Comparison of ENCODE assay signal across 18 mouse cellular contexts in genomic region chr3:52929827-52930605, GRCm38 (mm10).
DNase-seq lines count a peak whose midpoint lies in the region; ATAC-seq and TF ChIP-seq lines count a peak whose summit lies in the region.
"Had no signal": no experiment of that assay in that cellular context is flagged by ENCODE, and none has a peak within 500 bp of the region (broad histone marks: within the 10 kb centered on the region; RNA-seq: fewer than 3 reads in every experiment).

No protein-coding gene starts in this region.

- peak; percentile 84 for DNase-seq in CD4-positive helper T cell, adult 2 months (ENCODE audit: low read depth, low spot score)
- peak; percentile 62 for DNase-seq in CH12.LX (ENCODE audit: extremely low read depth)
- peak; percentile 63 for DNase-seq in thymus, adult 2 months
- no peak for DNase-seq in heart, adult 2 months
- no peak for DNase-seq in heart, adult 9 months (ENCODE audit: low spot score in 2 of 2)
- no peak for DNase-seq in kidney, postnatal 14 days
- no peak for DNase-seq in gastrocnemius, adult 8-10 months (ENCODE audit: low spot score in 2 of 2)
- DNase-seq: adrenal gland, adult 2 months; cerebellum, adult 18-20 months; gastrocnemius, adult 2 months had no signal

- dilution Hi-C loops in CH12.LX (cut with MboI; ENCODE audit: extremely low pct_ligation_motif_present, extremely low pct_unique_long_range_greater_than_20kb, low sequenced_read_pairs) = no loop called here

- no peaks in the 10 kb centered on the region for H3K9me3 ChIP-seq in CH12.LX (replicated peaks; ENCODE audit: low read length)
- H3K9me3 ChIP-seq: intestine, embryonic 15.5 days; midbrain, embryonic 10.5 days had no signal

- H3K27me3 ChIP-seq in CH12.LX (replicated peaks) = no peaks in the 10 kb centered on the region
- H3K27me3 ChIP-seq in thymus, adult 2 months (ENCODE audit: control insufficient read depth, insufficient read depth, low read length) = no peaks in the 10 kb centered on the region
- H3K27me3 ChIP-seq in heart, adult 2 months (ENCODE audit: control insufficient read depth, insufficient read depth, low read length) = no peaks in the 10 kb centered on the region
- H3K27me3 ChIP-seq: intestine, embryonic 15.5 days had no signal

- TF ChIP-seq RAD21 in CH12.LX (IDR thresholded peaks at IDR 0.05; ENCODE audit: low read depth, low read length) = no peak

- no peaks in the 10 kb centered on the region for H3K79me2 ChIP-seq in CH12.LX (replicated peaks; ENCODE audit: control insufficient read depth, extremely low read depth, insufficient read depth, poor library complexity, severe bottlenecking)
- H3K79me2 ChIP-seq in heart, adult 2 months (replicated peaks; ENCODE audit: control insufficient read depth, insufficient read depth, low read length) = no peaks in the 10 kb centered on the region

- peaks cover 4 to 19% of the 10 kb centered on the region in 2 experiments for H3K4me1 ChIP-seq in CH12.LX (ENCODE audit: control insufficient read depth in 1 of 2, insufficient read depth in 2 of 2)
- H3K4me1 ChIP-seq in thymus, adult 2 months (replicated peaks; ENCODE audit: control insufficient read depth, insufficient read depth, low read length) = peaks cover 49% of the 10 kb centered on the region
- no peaks in the 10 kb centered on the region for H3K4me1 ChIP-seq in heart, adult 2 months (ENCODE audit: control insufficient read depth, insufficient read depth, low read length)
- H3K4me1 ChIP-seq: intestine, embryonic 15.5 days had no signal

- no peak overlapping the region for H3K9ac ChIP-seq in CH12.LX (ENCODE audit: insufficient read depth, low read depth)
- no peak overlapping the region for H3K9ac ChIP-seq in heart, adult 2 months (ENCODE audit: low read depth, low read length)
- H3K9ac ChIP-seq: intestine, embryonic 15.5 days had no signal

- no peaks in the 10 kb centered on the region for H3K36me3 ChIP-seq in CH12.LX (replicated peaks in 1 of 2; ENCODE audit: control insufficient read depth in 1 of 2, insufficient read depth in 1 of 2, low read length in 1 of 2)
- no peaks in the 10 kb centered on the region for H3K36me3 ChIP-seq in thymus, adult 2 months (ENCODE audit: control insufficient read depth, insufficient read depth, low read length)
- no peaks in the 10 kb centered on the region for H3K36me3 ChIP-seq in heart, adult 2 months (ENCODE audit: control insufficient read depth, insufficient read depth, low read length)
- H3K36me3 ChIP-seq: hindbrain, embryonic 10.5 days; intestine, embryonic 15.5 days; midbrain, embryonic 10.5 days had no signal

- H3K4me2 ChIP-seq in CH12.LX (ENCODE audit: insufficient read depth, low read depth, poor library complexity, severe bottlenecking) = no peak overlapping the region
- H3K4me2 ChIP-seq: heart, embryonic 11.5 days; intestine, embryonic 15.5 days; liver, embryonic 11.5 days had no signal

- no peak for TF ChIP-seq POLR2A in CH12.LX (IDR thresholded peaks at IDR 0.05; ENCODE audit: low read depth, low read length)
- no peak for TF ChIP-seq POLR2A in thymus, adult 2 months (IDR thresholded peaks at IDR 0.05; ENCODE audit: control insufficient read depth, extremely low read depth, insufficient read depth, low read length, poor library complexity)
- TF ChIP-seq POLR2A in heart, adult 2 months (IDR thresholded peaks at IDR 0.05; ENCODE audit: insufficient read depth, low read depth, low read length) = no peak

- intact Hi-C loops in heart, adult 2 months (cut with DNase I) = no loop called here

- in situ Hi-C loops in CH12.LX (cut with MboI; ENCODE audit: low pct_ligation_motif_present, low pct_unique_long_range_greater_than_20kb, low sequenced_read_pairs) = no loop called here

- H3K27ac ChIP-seq in CH12.LX (ENCODE audit: insufficient read depth, low read depth) = no peak overlapping the region
- peak overlapping the region; percentile 98 for H3K27ac ChIP-seq in thymus, adult 2 months (ENCODE audit: control insufficient read depth, insufficient read depth, low read length)
- no peak overlapping the region for H3K27ac ChIP-seq in heart, adult 2 months
- H3K27ac ChIP-seq: gastrocnemius, adult 2 months; hindbrain, embryonic 10.5 days; intestine, embryonic 15.5 days; midbrain, embryonic 10.5 days had no signal

- TF ChIP-seq EP300 in CH12.LX (IDR thresholded peaks at IDR 0.05; ENCODE audit: low read length) = no peak
- no peak for TF ChIP-seq EP300 in heart, adult 2 months (IDR thresholded peaks at IDR 0.05; ENCODE audit: insufficient read depth, low read depth, low read length)

- 29% methylated on average over 13 of the region's 13 CpGs for WGBS in thymus, adult 2 months
- 73% methylated on average over 13 of the region's 13 CpGs for WGBS in heart, adult 2 months

- TF ChIP-seq CTCF in CH12.LX (conservative IDR thresholded peaks at IDR 0.05 in 1 of 2, IDR thresholded peaks at IDR 0.05 in 1 of 2; ENCODE audit: low read depth in 2 of 2, low read length in 2 of 2) = no peak
- TF ChIP-seq CTCF in thymus, adult 2 months (IDR thresholded peaks at IDR 0.05; ENCODE audit: borderline replicate concordance, control insufficient read depth, extremely low read depth, insufficient read depth, low read length, poor library complexity) = no peak
- no peak for TF ChIP-seq CTCF in heart, adult 2 months (IDR thresholded peaks at IDR 0.05)

- no peak overlapping the region for H3K4me3 ChIP-seq in CH12.LX (replicated peaks in 1 of 3; ENCODE audit: low read depth in 2 of 3, low read length in 2 of 3, poor library complexity in 1 of 3)
- H3K4me3 ChIP-seq in thymus, adult 2 months (ENCODE audit: control insufficient read depth, insufficient read depth, low read length) = no peak overlapping the region
- no peak overlapping the region for H3K4me3 ChIP-seq in heart, adult 2 months
- H3K4me3 ChIP-seq: erythroblast, embryonic 14.5 days; gastrocnemius, adult 2 months; hindbrain, embryonic 10.5 days; intestine, embryonic 15.5 days; midbrain, embryonic 10.5 days had no signal

- ATAC-seq in inflammation-experienced regulatory T-cells, adult 6 months = peak; percentile 85
- ATAC-seq: forebrain, embryonic 16.5 days; intestine, embryonic 15.5 days had no signal

TF ChIP-seq in CH12.LX, 34 proteins besides CTCF, POLR2A, EP300 and RAD21:
- TF ChIP-seq NELFE (IDR thresholded peaks at IDR 0.05; ENCODE audit: low read depth, low read length) = no peak
- no peak for TF ChIP-seq MAFK (IDR thresholded peaks at IDR 0.05; ENCODE audit: insufficient replicate concordance, low read length)
- TF ChIP-seq ZC3H11A (IDR thresholded peaks at IDR 0.05; ENCODE audit: low read depth, low read length) = no peak
- 0 out of 2 replicates have a peak, but pooled peaks have one; percentile 13 for TF ChIP-seq ELF1 (IDR thresholded peaks at IDR 0.05; ENCODE audit: low read depth, low read length)

Comparison
In these comparisons a context has a peak if more than half of its experiments do, and no peak if none do; other contexts are left out.
1. DNase-seq: peak in CD4-positive helper T cell, adult 2 months (single experiment), CH12.LX (single experiment) and thymus, adult 2 months (single experiment); none in heart, adult 2 months (0 of 2), heart, adult 9 months (0 of 2), kidney, postnatal 14 days (single experiment) and gastrocnemius, adult 8-10 months (0 of 2).